Comparison of ENCODE assay signal across 8 mouse cellular contexts in the genomic region with DNA sequence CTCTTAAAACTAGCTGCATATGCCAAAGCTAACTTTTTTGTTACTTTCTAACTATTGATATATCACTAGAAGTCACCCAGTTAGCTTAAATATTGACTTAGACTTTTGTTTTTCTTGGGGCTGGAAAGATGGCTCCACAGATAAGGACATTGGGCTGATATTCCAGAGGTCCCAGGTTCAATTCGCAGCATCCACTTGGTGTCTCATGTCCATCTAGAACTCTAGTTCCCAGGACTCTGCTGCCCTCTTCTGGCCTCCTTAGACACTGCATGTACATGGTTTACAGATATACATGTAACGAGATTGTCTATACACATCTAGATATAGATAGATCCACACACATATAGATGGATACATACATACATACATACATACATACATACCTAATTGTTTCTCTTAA. TPM values are rescaled to one million over a fixed set of nuclear protein-coding genes. Genes with fewer than 3 reads are reported as not detected.
DNase-seq lines count a peak whose midpoint lies in the region; ATAC-seq and TF ChIP-seq lines count a peak whose summit lies in the region.

No protein-coding gene starts in this region.

- peak; percentile 36 for DNase-seq in forebrain, embryonic 10.5 days (ENCODE audit: extremely low spot score, low spot score)
- peak; percentile 41 for DNase-seq in midbrain, postnatal 0 days (ENCODE audit: low spot score)
- DNase-seq in gastrocnemius, postnatal 10 days: peak; percentile 40
- peak; percentile 54 for DNase-seq in lung, postnatal 25 days (ENCODE audit: low spot score)
- peak; percentile 67 to 80 for DNase-seq in thymus, postnatal 36 days

- TF ChIP-seq CTCF in midbrain, postnatal 0 days (IDR thresholded peaks at IDR 0.05): peak; percentile 69
- peak; percentile 24; the same call in 1 of the 2 replicates for TF ChIP-seq CTCF in bone marrow macrophage, adult 2 months (IDR thresholded peaks at IDR 0.05; ENCODE audit: low read depth, low read length)

- H3K4me3 ChIP-seq in forebrain, embryonic 10.5 days: no peak overlapping the region
- no peak overlapping the region for H3K4me3 ChIP-seq in forebrain, embryonic 12.5 days (replicated peaks)
- H3K4me3 ChIP-seq in midbrain, postnatal 0 days (ENCODE audit: low read depth, low read length): no peak overlapping the region
- no peak overlapping the region for H3K4me3 ChIP-seq in midbrain, embryonic 15.5 days
- no peak overlapping the region for H3K4me3 ChIP-seq in bone marrow macrophage, adult 2 months (ENCODE audit: insufficient read depth, low read length)

- H3K27ac ChIP-seq in forebrain, embryonic 10.5 days: no peak overlapping the region
- H3K27ac ChIP-seq in forebrain, embryonic 12.5 days: no peak overlapping the region
- H3K27ac ChIP-seq in midbrain, postnatal 0 days (ENCODE audit: low read depth, low read length): no peak overlapping the region
- H3K27ac ChIP-seq in midbrain, embryonic 15.5 days: no peak overlapping the region
- no peak overlapping the region for H3K27ac ChIP-seq in bone marrow macrophage, adult 2 months (ENCODE audit: insufficient read depth, low read depth, low read length)

- no peak for ATAC-seq in forebrain, embryonic 12.5 days (ENCODE audit: low FRiP score)
- ATAC-seq in midbrain, postnatal 0 days (ENCODE audit: low FRiP score): no peak
- ATAC-seq in midbrain, embryonic 15.5 days (replicated peaks): no peak

- peaks cover 20% of the 10 kb centered on the region for H3K4me1 ChIP-seq in forebrain, embryonic 10.5 days
- H3K4me1 ChIP-seq in forebrain, embryonic 12.5 days: peaks cover 13% of the 10 kb centered on the region
- H3K4me1 ChIP-seq in midbrain, postnatal 0 days (ENCODE audit: insufficient read depth, low read length): peaks cover 3% of the 10 kb centered on the region; the same call in 1 of the 2 replicates
- H3K4me1 ChIP-seq in midbrain, embryonic 15.5 days: peaks cover 13% of the 10 kb centered on the region
- peaks cover 5% of the 10 kb centered on the region; the same call in 1 of the 2 replicates for H3K4me1 ChIP-seq in bone marrow macrophage, adult 2 months (ENCODE audit: control insufficient read depth, insufficient read depth, low read length)

- 87% methylated on average over 2 of the region's 2 CpGs for WGBS in forebrain, embryonic 10.5 days
- WGBS in forebrain, embryonic 12.5 days: 77% methylated on average over 2 of the region's 2 CpGs
- WGBS in midbrain, postnatal 0 days: 70% methylated on average over 2 of the region's 2 CpGs
- WGBS in midbrain, embryonic 15.5 days: 75% methylated on average over 2 of the region's 2 CpGs

- no peak overlapping the region for H3K9ac ChIP-seq in forebrain, embryonic 12.5 days
- no peak overlapping the region for H3K9ac ChIP-seq in midbrain, postnatal 0 days (replicated peaks; ENCODE audit: low read length, poor library complexity, severe bottlenecking)
- H3K9ac ChIP-seq in midbrain, embryonic 15.5 days: no peak overlapping the region

- no peaks in the 10 kb centered on the region for H3K27me3 ChIP-seq in forebrain, embryonic 10.5 days (ENCODE audit: poor library complexity, severe bottlenecking)
- no peaks in the 10 kb centered on the region for H3K27me3 ChIP-seq in forebrain, embryonic 12.5 days
- no peaks in the 10 kb centered on the region for H3K27me3 ChIP-seq in midbrain, postnatal 0 days (ENCODE audit: insufficient read depth, low read length)
- no peaks in the 10 kb centered on the region for H3K27me3 ChIP-seq in midbrain, embryonic 15.5 days (replicated peaks)

- H3K36me3 ChIP-seq in forebrain, embryonic 10.5 days (replicated peaks): peaks cover 29% of the 10 kb centered on the region
- peaks cover 13% of the 10 kb centered on the region for H3K36me3 ChIP-seq in forebrain, embryonic 12.5 days (replicated peaks)
- no peaks in the 10 kb centered on the region; the same call in 1 of the 2 replicates for H3K36me3 ChIP-seq in midbrain, postnatal 0 days (ENCODE audit: insufficient read depth, low read length)
- no peaks in the 10 kb centered on the region for H3K36me3 ChIP-seq in midbrain, embryonic 15.5 days (replicated peaks)

- no peak for TF ChIP-seq POLR2A in bone marrow macrophage, adult 2 months (IDR thresholded peaks at IDR 0.05; ENCODE audit: borderline replicate concordance, low read depth, low read length)

- no peak overlapping the region for H3K4me2 ChIP-seq in forebrain, embryonic 12.5 days
- H3K4me2 ChIP-seq in midbrain, postnatal 0 days (ENCODE audit: low read depth, low read length, poor library complexity, severe bottlenecking): no peak overlapping the region
- H3K4me2 ChIP-seq in midbrain, embryonic 15.5 days: no peak overlapping the region

- no peaks in the 10 kb centered on the region for H3K9me3 ChIP-seq in forebrain, embryonic 10.5 days
- 0 out of 2 replicates have a peak, but pooled peaks cover 4% of the 10 kb centered on the region for H3K9me3 ChIP-seq in forebrain, embryonic 12.5 days
- H3K9me3 ChIP-seq in midbrain, postnatal 0 days (ENCODE audit: low read length): no peaks in the 10 kb centered on the region
- no peaks in the 10 kb centered on the region for H3K9me3 ChIP-seq in midbrain, embryonic 15.5 days

RNA-seq across cellular contexts. Expression of gene Trub1, which starts 4.4 kb away (rescaled TPM):
- polyA plus RNA-seq in forebrain, embryonic 10.5 days (2016; fragmentation: Nextera tagmentation; extraction: Ambion mirVana): 23.4 and 25.0 TPM in 2 replicates
- polyA plus RNA-seq in forebrain, embryonic 12.5 days (2016; fragmentation: Nextera tagmentation; extraction: Ambion mirVana): 18.4 and 20.1 TPM in 2 replicates
- 18.5 and 23.6 TPM in 2 replicates for total RNA-seq in midbrain, postnatal 0 days (2014; rRNA removed)
- 18.2 and 18.3 TPM in 2 replicates for polyA plus RNA-seq in midbrain, postnatal 0 days (2015; fragmentation: Nextera tagmentation; extraction: Ambion mirVana)
- polyA plus RNA-seq in midbrain, embryonic 15.5 days (2015; fragmentation: Nextera tagmentation; extraction: Ambion mirVana): 15.9 and 16.7 TPM in 2 replicates
- 4.8 and 8.8 TPM in 2 replicates for polyA plus RNA-seq in bone marrow macrophage, adult 2 months (2012; ENCODE audit: insufficient read depth, insufficient read length, missing spikeins)
- total RNA-seq in gastrocnemius, postnatal 10 days (2021): 10 to 100 TPM in 1 of 2 experiments, 1 to 10 TPM in 1; 8.0 to 10.8 TPM
